In the genomic region with DNA sequence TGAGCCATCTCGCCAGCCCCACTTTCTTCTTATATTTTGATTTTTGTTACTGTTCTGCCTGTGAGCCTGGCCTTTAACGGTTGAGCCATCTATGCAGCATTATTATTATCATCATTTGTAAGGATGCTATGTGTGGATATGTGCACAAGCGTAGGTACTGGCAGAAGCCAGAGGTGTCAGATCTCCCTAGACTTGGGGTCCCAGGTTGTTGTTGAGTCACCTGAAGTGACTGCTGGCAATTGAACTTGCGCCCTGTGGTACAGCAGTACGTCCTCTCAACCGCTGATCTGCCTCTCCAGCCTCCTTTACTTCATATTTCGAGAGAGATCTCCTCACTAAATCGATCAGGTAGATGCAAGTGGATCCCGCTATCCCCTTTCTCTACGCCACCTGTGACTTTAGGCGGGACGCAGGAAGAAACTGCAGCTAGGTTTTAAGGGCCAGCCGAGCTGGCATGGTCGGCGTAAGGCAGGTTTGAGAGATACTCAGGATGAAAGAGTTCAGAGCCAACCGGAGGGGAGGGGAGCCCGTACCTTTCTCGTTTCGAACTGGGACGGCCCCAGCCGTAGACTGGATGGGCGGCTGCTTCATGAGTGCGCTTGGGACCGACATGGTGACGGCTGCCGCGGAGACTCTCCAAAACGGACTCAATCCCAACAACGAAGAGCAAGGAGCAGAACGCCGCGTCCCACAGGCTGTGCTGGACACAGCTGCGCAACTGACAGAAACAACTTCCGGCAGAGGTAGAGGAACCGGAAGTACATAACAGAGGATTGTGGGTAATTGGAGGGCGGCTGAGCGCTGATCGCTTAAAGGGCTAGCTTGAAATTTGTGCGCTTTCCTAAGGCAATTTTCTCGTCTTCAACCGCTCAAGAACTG, we compare ENCODE assay signal across 8 mouse cellular contexts. TPM values are rescaled to one million over a fixed set of nuclear protein-coding genes. Genes with fewer than 3 reads are reported as not detected.
DNase-seq lines count a peak whose midpoint lies in the region; ATAC-seq and TF ChIP-seq lines count a peak whose summit lies in the region.
"Not testable (repeated sequence)": the region's sequence is repeated elsewhere in the genome, so short reads cannot be mapped to it uniquely, and the experiment has no call there.

A gene (minus strand): TSS at position 767 of the 879 bp plus-strand sequence.

- peak within 1 kb of the TSS; percentile 59 for H3K4me2 ChIP-seq in lung, postnatal 0 days (replicated peaks; ENCODE audit: low read depth, low read length)

- H3K27me3 ChIP-seq in hindbrain, embryonic 10.5 days (ENCODE audit: insufficient read depth, poor library complexity, severe bottlenecking); lung, postnatal 0 days (replicated peaks; ENCODE audit: insufficient read depth, low read length): not testable (repeated sequence)

- peaks cover 11% of the 10 kb centered on the region for H3K36me3 ChIP-seq in hindbrain, embryonic 10.5 days
- not testable (repeated sequence) for H3K36me3 ChIP-seq in lung, postnatal 0 days (ENCODE audit: insufficient read depth, low read length)

- WGBS in hindbrain, embryonic 10.5 days = 4% methylated on average over 41 of the region's 41 CpGs
- WGBS in lung, postnatal 0 days = 5% methylated on average over 35 of the region's 41 CpGs

- peak within 1 kb of the TSS; percentile 66 for H3K4me3 ChIP-seq in hindbrain, embryonic 10.5 days
- peak within 1 kb of the TSS; percentile 60 for H3K4me3 ChIP-seq in lung, postnatal 0 days (ENCODE audit: low read depth, low read length)

- not testable (repeated sequence) for TF ChIP-seq EP300 in lung, postnatal 0 days (IDR thresholded peaks at IDR 0.05)

- peak within 1 kb of the TSS; percentile 77 for H3K27ac ChIP-seq in hindbrain, embryonic 10.5 days
- H3K27ac ChIP-seq in lung, postnatal 0 days (ENCODE audit: low read length) = peak within 1 kb of the TSS; percentile 77

- H3K9ac ChIP-seq in lung, postnatal 0 days (replicated peaks; ENCODE audit: low read depth) = peak within 1 kb of the TSS; percentile 62

- H3K4me1 ChIP-seq in hindbrain, embryonic 10.5 days (replicated peaks); lung, postnatal 0 days (ENCODE audit: insufficient read depth, low read depth, low read length): not testable (repeated sequence)

- peak; percentile 91 for DNase-seq in MN1 (ENCODE audit: low spot score)
- DNase-seq in cerebellum, adult 9-10 months = peak; percentile 86
- peak; percentile 82 for DNase-seq in hindbrain, embryonic 10.5 days (ENCODE audit: low spot score)
- DNase-seq in layer of hippocampus, adult 9-11 months = peak; percentile 88
- peak; percentile 96 for DNase-seq in lung, postnatal 0 days (ENCODE audit: low spot score)
- DNase-seq in ovary, postnatal 14 days (ENCODE audit: low spot score) = peak; percentile 48
- DNase-seq in thymus, postnatal 14 days = peak; percentile 83

- not testable (repeated sequence) for TF ChIP-seq CTCF in lung, postnatal 0 days (IDR thresholded peaks at IDR 0.05)

- not testable (repeated sequence) for H3K9me3 ChIP-seq in hindbrain, embryonic 10.5 days; lung, postnatal 0 days (ENCODE audit: low read length)

- ATAC-seq in frontal cortex, adult (ENCODE audit: low TSS enrichment) = peak; percentile 99
- peak; percentile 98 for ATAC-seq in lung, postnatal 0 days

RNA-seq across cellular contexts. Expression of the gene that starts here (rescaled TPM):
- polyA plus RNA-seq in hindbrain, embryonic 10.5 days (2016; fragmentation: Nextera tagmentation; extraction: Ambion mirVana) = 48.8 and 56.1 TPM in 2 replicates
- 37.7 and 37.8 TPM in 2 replicates for polyA plus RNA-seq in lung, postnatal 0 days (2015; fragmentation: Nextera tagmentation; extraction: Ambion mirVana)

Comparison
In these comparisons a context has a peak if more than half of its experiments do, and no peak if none do; other contexts are left out.
1. Peak in every context shown above with its lines: DNase-seq, ATAC-seq, H3K4me3 ChIP-seq and H3K27ac ChIP-seq.